Mouse (Mus musculus): Measurements from ENCODE around the gene Nnmt. TPM values are rescaled to one million over a fixed set of nuclear protein-coding genes. Genes with fewer than 3 reads are reported as not detected.

Nnmt gene
- polyA plus RNA-seq, 1 experiment from 2014 or later, result 0.61 TPM

GRCm38 (mm10) chr9:48596924-48597323 lies 8.0 kb downstream of the Nnmt start:
- no peak for ATAC-seq (ENCODE audit: low FRiP score, low read depth)
- Histone ChIP-seq H3K4me3 (no peak overlapping the region), H3K36me3 (no peaks in the 10 kb centered on the region), H3K9me3 (no peaks in the 10 kb centered on the region), H3K4me2 (replicated peaks) (no peak overlapping the region), H3K27ac (no peak overlapping the region), H3K4me1 (no peaks in the 10 kb centered on the region), H3K9ac (no peak overlapping the region), H3K27me3 (replicated peaks) (no peaks in the 10 kb centered on the region)
- WGBS, result 60% methylated on average over 11 of the region's 11 CpGs

- H3K27me3 ChIP-seq (replicated peaks), result no peaks in the 10 kb centered on the region
- no peak overlapping the region for H3K27ac ChIP-seq
- no peak overlapping the region for H3K4me3 ChIP-seq
- no peaks in the 10 kb centered on the region for H3K4me1 ChIP-seq
- no peak overlapping the region for H3K4me2 ChIP-seq (replicated peaks)
- no peak for ATAC-seq (ENCODE audit: low FRiP score, low read depth)
- 66% methylated on average over 8 of the region's 8 CpGs for WGBS
- no peak overlapping the region for H3K9ac ChIP-seq
- H3K9me3 ChIP-seq, result no peaks in the 10 kb centered on the region
- no peaks in the 10 kb centered on the region for H3K36me3 ChIP-seq
Measured at GRCm38 (mm10) chr9:48593915-48594314, 11.0 kb downstream of the Nnmt start.

GRCm38 (mm10) chr9:48590606-48591005 lies 14.3 kb downstream of the Nnmt start:
- WGBS, result 92% methylated on average over 4 of the region's 4 CpGs

GRCm38 (mm10) chr9:48586332-48586731 lies 18.6 kb downstream of the Nnmt start:
- Histone ChIP-seq H3K4me3 (no peak overlapping the region), H3K9me3 (no peaks in the 10 kb centered on the region), H3K36me3 (no peaks in the 10 kb centered on the region), H3K9ac (no peak overlapping the region), H3K4me1 (no peaks in the 10 kb centered on the region), H3K27ac (no peak overlapping the region), H3K27me3 (replicated peaks) (no peaks in the 10 kb centered on the region), H3K4me2 (replicated peaks) (no peak overlapping the region)
- no peak for ATAC-seq (ENCODE audit: low FRiP score, low read depth)
- WGBS, result 3% methylated on average over 4 of the region's 4 CpGs

More at GRCm38 (mm10) chr9:48590606-48591005, 14.3 kb downstream of the Nnmt start:
- H3K27ac ChIP-seq, result no peak overlapping the region
- no peak overlapping the region for H3K4me3 ChIP-seq
- no peaks in the 10 kb centered on the region for H3K4me1 ChIP-seq
- no peaks in the 10 kb centered on the region for H3K36me3 ChIP-seq
- ATAC-seq (ENCODE audit: low FRiP score, low read depth), result no peak
- no peaks in the 10 kb centered on the region for H3K27me3 ChIP-seq (replicated peaks)
- no peaks in the 10 kb centered on the region for H3K9me3 ChIP-seq
- no peak overlapping the region for H3K9ac ChIP-seq
- no peak overlapping the region for H3K4me2 ChIP-seq (replicated peaks)

GRCm38 (mm10) chr9:48580808-48581207 lies 24.1 kb downstream of the Nnmt start:
- H3K27ac ChIP-seq, result no peak overlapping the region
- H3K27me3 ChIP-seq (replicated peaks), result no peaks in the 10 kb centered on the region
- H3K4me1 ChIP-seq, result no peaks in the 10 kb centered on the region
- H3K4me3 ChIP-seq, result no peak overlapping the region
- no peaks in the 10 kb centered on the region for H3K36me3 ChIP-seq
- ATAC-seq (ENCODE audit: low FRiP score, low read depth), result no peak
- H3K9me3 ChIP-seq, result no peaks in the 10 kb centered on the region
- no peak overlapping the region for H3K9ac ChIP-seq
- no peak overlapping the region for H3K4me2 ChIP-seq (replicated peaks)
- 85% methylated on average over 1 of the region's 1 CpGs for WGBS

- Histone ChIP-seq H3K27me3 (replicated peaks) (no peaks in the 10 kb centered on the region), H3K36me3 (no peaks in the 10 kb centered on the region), H3K9me3 (no peaks in the 10 kb centered on the region), H3K4me3 (no peak overlapping the region), H3K9ac (no peak overlapping the region), H3K4me2 (replicated peaks) (no peak overlapping the region), H3K4me1 (no peaks in the 10 kb centered on the region), H3K27ac (no peak overlapping the region)
- WGBS, result 88% methylated on average over 5 of the region's 5 CpGs
- ATAC-seq (ENCODE audit: low FRiP score, low read depth), result no peak
Measured at GRCm38 (mm10) chr9:48562388-48562787, 42.6 kb downstream of the Nnmt start.

GRCm38 (mm10) chr9:48559482-48560139 lies 45.3 kb downstream of the Nnmt start:
- Histone ChIP-seq H3K4me1 (no peaks in the 10 kb centered on the region), H3K9ac (no peak overlapping the region), H3K4me3 (no peak overlapping the region), H3K27ac (no peak overlapping the region), H3K36me3 (no peaks in the 10 kb centered on the region), H3K27me3 (replicated peaks) (no peaks in the 10 kb centered on the region), H3K4me2 (replicated peaks) (no peak overlapping the region), H3K9me3 (no peaks in the 10 kb centered on the region)
- WGBS, result 27% methylated on average over 4 of the region's 4 CpGs
- no peak for ATAC-seq (ENCODE audit: low FRiP score, low read depth)

GRCm38 (mm10) chr9:48558637-48559036 lies 46.3 kb downstream of the Nnmt start:
- no peak for ATAC-seq (ENCODE audit: low FRiP score, low read depth)
- H3K9ac ChIP-seq, result no peak overlapping the region
- H3K9me3 ChIP-seq, result no peaks in the 10 kb centered on the region
- H3K4me2 ChIP-seq (replicated peaks), result no peak overlapping the region
- WGBS, result 73% methylated on average over 4 of the region's 4 CpGs
- no peak overlapping the region for H3K27ac ChIP-seq
- H3K27me3 ChIP-seq (replicated peaks), result no peaks in the 10 kb centered on the region
- no peaks in the 10 kb centered on the region for H3K4me1 ChIP-seq
- no peak overlapping the region for H3K4me3 ChIP-seq
- H3K36me3 ChIP-seq, result no peaks in the 10 kb centered on the region

GRCm38 (mm10) chr9:48549056-48549455 lies 55.9 kb downstream of the Nnmt start:
- no peak for ATAC-seq (ENCODE audit: low FRiP score, low read depth)
- H3K36me3 ChIP-seq, result no peaks in the 10 kb centered on the region
- no peak overlapping the region for H3K9ac ChIP-seq
- 85% methylated on average over 2 of the region's 2 CpGs for WGBS
- H3K4me2 ChIP-seq (replicated peaks), result no peak overlapping the region
- no peaks in the 10 kb centered on the region for H3K27me3 ChIP-seq (replicated peaks)
- H3K9me3 ChIP-seq, result no peaks in the 10 kb centered on the region
- H3K4me1 ChIP-seq, result no peaks in the 10 kb centered on the region
- no peak overlapping the region for H3K27ac ChIP-seq
- no peak overlapping the region for H3K4me3 ChIP-seq

GRCm38 (mm10) chr9:48547233-48547632 lies 57.7 kb downstream of the Nnmt start:
- ATAC-seq (ENCODE audit: low FRiP score, low read depth), result no peak
- Histone ChIP-seq H3K27me3 (replicated peaks) (no peaks in the 10 kb centered on the region), H3K9me3 (no peaks in the 10 kb centered on the region; the same call in 1 of the 2 replicates), H3K4me3 (no peak overlapping the region), H3K4me1 (no peaks in the 10 kb centered on the region), H3K27ac (no peak overlapping the region), H3K4me2 (replicated peaks) (no peak overlapping the region), H3K9ac (no peak overlapping the region), H3K36me3 (no peaks in the 10 kb centered on the region)

Other genes starting within 250 kb of the Nnmt start
- 89.9 and 93.8 TPM in 2 replicates for gene Rexo2, start 124.5 kb downstream of the Nnmt start, polyA plus RNA-seq (2016; fragmentation: Nextera tagmentation; extraction: Ambion mirVana)
- 97.7 and 98.6 TPM in 2 replicates for gene Rbm7, start 109.9 kb downstream of the Nnmt start, polyA plus RNA-seq (2016; fragmentation: Nextera tagmentation; extraction: Ambion mirVana)
- 35.5 and 36.0 TPM in 2 replicates for gene Gm5617, start 109.7 kb downstream of the Nnmt start, polyA plus RNA-seq (2016; fragmentation: Nextera tagmentation; extraction: Ambion mirVana)
- gene Zbtb16, start 231.1 kb upstream of the Nnmt start, polyA plus RNA-seq (2016; fragmentation: Nextera tagmentation; extraction: Ambion mirVana), result 7.7 TPM in 2 replicates

All from neural tube, embryonic 12.5 days (tissue).